8 mouse cellular contexts compared by ENCODE assay signal in the genomic region with DNA sequence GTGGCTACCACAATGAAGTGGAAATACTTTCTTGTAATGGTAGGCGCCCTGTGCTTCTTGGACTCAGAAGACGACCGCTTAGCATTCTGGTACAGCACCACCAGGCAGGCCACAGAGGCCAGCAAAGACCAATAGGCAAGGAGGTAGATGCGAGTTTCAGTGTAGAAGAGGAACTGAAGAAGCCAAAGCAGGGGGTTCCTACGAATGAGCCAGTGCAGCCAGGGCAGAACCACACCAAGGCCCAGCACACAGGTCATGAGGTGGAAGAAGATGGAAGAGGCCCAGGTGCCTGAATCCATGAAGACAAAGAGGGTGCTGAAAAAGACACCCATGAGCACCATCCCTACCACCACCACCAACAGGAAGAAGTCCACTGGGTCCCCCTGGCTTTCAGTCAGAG. TPM values are rescaled to one million over a fixed set of nuclear protein-coding genes. Genes with fewer than 3 reads are reported as not detected.
DNase-seq lines count a peak whose midpoint lies in the region; ATAC-seq lines count a peak whose summit lies in the region.

No protein-coding gene starts in this region.

- H3K4me1 ChIP-seq in heart, embryonic 15.5 days (replicated peaks), result peaks cover 19% of the 10 kb centered on the region
- H3K4me1 ChIP-seq in hindbrain, embryonic 15.5 days (replicated peaks), result peaks cover 27% of the 10 kb centered on the region
- H3K4me1 ChIP-seq in midbrain, embryonic 15.5 days, result peaks cover 30% of the 10 kb centered on the region

- ATAC-seq in heart, embryonic 15.5 days (replicated peaks; ENCODE audit: insufficient number of reproducible peaks, insufficient read depth, low FRiP score, low read depth), result no peak
- no peak for ATAC-seq in hindbrain, embryonic 15.5 days (ENCODE audit: low FRiP score, low read depth)
- no peak for ATAC-seq in midbrain, embryonic 15.5 days (replicated peaks)

- H3K27me3 ChIP-seq in heart, embryonic 15.5 days, result no peaks in the 10 kb centered on the region
- H3K27me3 ChIP-seq in hindbrain, embryonic 15.5 days, result no peaks in the 10 kb centered on the region
- H3K27me3 ChIP-seq in midbrain, embryonic 15.5 days (replicated peaks), result no peaks in the 10 kb centered on the region

- H3K9ac ChIP-seq in heart, embryonic 15.5 days, result no peak overlapping the region
- no peak overlapping the region for H3K9ac ChIP-seq in hindbrain, embryonic 15.5 days
- H3K9ac ChIP-seq in midbrain, embryonic 15.5 days, result no peak overlapping the region

- H3K4me2 ChIP-seq in heart, embryonic 15.5 days, result peak overlapping the region; percentile 85
- H3K4me2 ChIP-seq in hindbrain, embryonic 15.5 days, result peak overlapping the region; percentile 81
- H3K4me2 ChIP-seq in midbrain, embryonic 15.5 days, result peak overlapping the region; percentile 99

- no peaks in the 10 kb centered on the region for H3K9me3 ChIP-seq in heart, embryonic 15.5 days (replicated peaks)
- no peaks in the 10 kb centered on the region for H3K9me3 ChIP-seq in hindbrain, embryonic 15.5 days
- H3K9me3 ChIP-seq in midbrain, embryonic 15.5 days, result no peaks in the 10 kb centered on the region

- H3K27ac ChIP-seq in heart, embryonic 15.5 days, result no peak overlapping the region
- H3K27ac ChIP-seq in hindbrain, embryonic 15.5 days (replicated peaks), result no peak overlapping the region
- no peak overlapping the region for H3K27ac ChIP-seq in midbrain, embryonic 15.5 days

- no peaks in the 10 kb centered on the region for H3K36me3 ChIP-seq in heart, embryonic 15.5 days
- H3K36me3 ChIP-seq in hindbrain, embryonic 15.5 days, result peaks cover 4% of the 10 kb centered on the region; the same call in 1 of the 2 replicates
- 0 out of 2 replicates have a peak, but pooled peaks cover 4% of the 10 kb centered on the region for H3K36me3 ChIP-seq in midbrain, embryonic 15.5 days (replicated peaks)

- WGBS in heart, embryonic 15.5 days, result 86% methylated on average over 5 of the region's 5 CpGs
- 95% methylated on average over 5 of the region's 5 CpGs for WGBS in hindbrain, embryonic 15.5 days
- WGBS in midbrain, embryonic 15.5 days, result 93% methylated on average over 5 of the region's 5 CpGs

- DNase-seq in heart, postnatal 4 days, result no peak
- DNase-seq in adipocyte (ENCODE audit: low spot score), result peak; percentile 18
- no peak for DNase-seq in embryo, embryonic 11 days
- no peak for DNase-seq in urinary bladder, postnatal 36 days (ENCODE audit: low spot score in 2 of 2)
- DNase-seq in yolk sac, embryonic 10.5 days (ENCODE audit: low spot score), result no peak

- H3K4me3 ChIP-seq in heart, embryonic 15.5 days, result peak overlapping the region; percentile 91
- peak overlapping the region; percentile 94 for H3K4me3 ChIP-seq in hindbrain, embryonic 15.5 days
- peak overlapping the region; percentile 94 for H3K4me3 ChIP-seq in midbrain, embryonic 15.5 days

RNA-seq across cellular contexts. Expression of a gene that starts 1.1 kb away (rescaled TPM):
- 26.9 and 32.0 TPM in 2 replicates for polyA plus RNA-seq in heart, embryonic 15.5 days (2015; fragmentation: Nextera tagmentation; extraction: Ambion mirVana)
- 10 to 100 TPM; 23.6 to 23.7 TPM for total RNA-seq in heart, postnatal 4 days (2021)
- 39.1 and 39.7 TPM in 2 replicates for polyA plus RNA-seq in hindbrain, embryonic 15.5 days (2015; fragmentation: Nextera tagmentation; extraction: Ambion mirVana)
- polyA plus RNA-seq in midbrain, embryonic 15.5 days (2015; fragmentation: Nextera tagmentation; extraction: Ambion mirVana), result 40.7 TPM in 2 replicates

RNA-seq across cellular contexts. Expression of a gene that starts 1.2 kb away (rescaled TPM):
- 15.8 and 23.4 TPM in 2 replicates for polyA plus RNA-seq in heart, embryonic 15.5 days (2015; fragmentation: Nextera tagmentation; extraction: Ambion mirVana)
- 10 to 100 TPM; 28.0 to 34.5 TPM for total RNA-seq in heart, postnatal 4 days (2021)
- polyA plus RNA-seq in hindbrain, embryonic 15.5 days (2015; fragmentation: Nextera tagmentation; extraction: Ambion mirVana), result 15.7 and 20.9 TPM in 2 replicates
- 22.6 and 22.7 TPM in 2 replicates for polyA plus RNA-seq in midbrain, embryonic 15.5 days (2015; fragmentation: Nextera tagmentation; extraction: Ambion mirVana)

RNA-seq across cellular contexts. Expression of a gene that starts 4.2 kb away (rescaled TPM):
- polyA plus RNA-seq in heart, embryonic 15.5 days (2015; fragmentation: Nextera tagmentation; extraction: Ambion mirVana), result not detected in 2 replicates
- total RNA-seq in heart, postnatal 4 days (2021), result 1 to 10 TPM in 1 of 2 experiments, not detected in 1; 4.6 TPM
- polyA plus RNA-seq in hindbrain, embryonic 15.5 days (2015; fragmentation: Nextera tagmentation; extraction: Ambion mirVana), result not detected in 2 replicates
- polyA plus RNA-seq in midbrain, embryonic 15.5 days (2015; fragmentation: Nextera tagmentation; extraction: Ambion mirVana), result not detected in 2 replicates

RNA-seq across cellular contexts. Expression of a gene that starts 19.0 kb away (rescaled TPM):
- 8.4 and 10.1 TPM in 2 replicates for polyA plus RNA-seq in heart, embryonic 15.5 days (2015; fragmentation: Nextera tagmentation; extraction: Ambion mirVana)
- total RNA-seq in heart, postnatal 4 days (2021), result 10 to 100 TPM; 20.6 to 26.0 TPM
- polyA plus RNA-seq in hindbrain, embryonic 15.5 days (2015; fragmentation: Nextera tagmentation; extraction: Ambion mirVana), result 6.0 and 6.2 TPM in 2 replicates
- 7.0 and 7.3 TPM in 2 replicates for polyA plus RNA-seq in midbrain, embryonic 15.5 days (2015; fragmentation: Nextera tagmentation; extraction: Ambion mirVana)

RNA-seq across cellular contexts. Expression of a gene that starts 44.6 kb away (rescaled TPM):
- polyA plus RNA-seq in heart, embryonic 15.5 days (2015; fragmentation: Nextera tagmentation; extraction: Ambion mirVana), result 0.33 and 0.38 TPM in 2 replicates
- total RNA-seq in heart, postnatal 4 days (2021), result 1 to 10 TPM in 1 of 2 experiments, under 1 TPM in 1; 0.88 to 1.5 TPM
- 0.18 and 0.26 TPM in 2 replicates for polyA plus RNA-seq in hindbrain, embryonic 15.5 days (2015; fragmentation: Nextera tagmentation; extraction: Ambion mirVana)
- polyA plus RNA-seq in midbrain, embryonic 15.5 days (2015; fragmentation: Nextera tagmentation; extraction: Ambion mirVana), result 0.31 and 0.38 TPM in 2 replicates
